Mouse (Mus musculus): ENCODE measurements around the gene Trpm6. TPM values are rescaled to one million over a fixed set of nuclear protein-coding genes. Genes with fewer than 3 reads are reported as not detected.

Trpm6 gene
- polyA plus RNA-seq, 1 experiment from 2014 or later, result 0.91 TPM

- Histone ChIP-seq H3K9ac (replicated peaks; ENCODE audit: low read length) (no peak overlapping the region), H3K4me1 (ENCODE audit: insufficient read depth, low read length) (peaks cover 9% of the 10 kb centered on the region), H3K27ac (ENCODE audit: low read length) (no peak overlapping the region), H3K4me3 (ENCODE audit: low read length) (peak overlapping the region; percentile 15; the same call in 1 of the 2 replicates), H3K4me2 (replicated peaks; ENCODE audit: low read depth, low read length) (peak overlapping the region; percentile 47), H3K9me3 (ENCODE audit: low read length) (no peaks in the 10 kb centered on the region), H3K36me3 (ENCODE audit: insufficient read depth, low read length) (no peaks in the 10 kb centered on the region), H3K27me3 (ENCODE audit: insufficient read depth, low read length) (no peaks in the 10 kb centered on the region)
- no peak for ATAC-seq (ENCODE audit: low FRiP score, low TSS enrichment)
- 17% methylated on average over 6 of the region's 6 CpGs for WGBS
Observed at GRCm38 (mm10) chr19:18902694-18903067, 152.9 kb downstream of the Trpm6 start.

GRCm38 (mm10) chr19:18905511-18905910, 155.7 kb downstream of the Trpm6 start:
- Histone ChIP-seq H3K4me2 (replicated peaks; ENCODE audit: low read depth, low read length) (no peak overlapping the region), H3K27ac (ENCODE audit: low read length) (no peak overlapping the region), H3K36me3 (ENCODE audit: insufficient read depth, low read length) (no peaks in the 10 kb centered on the region), H3K4me1 (ENCODE audit: insufficient read depth, low read length) (peaks cover 9% of the 10 kb centered on the region), H3K4me3 (ENCODE audit: low read length) (no peak overlapping the region), H3K9me3 (ENCODE audit: low read length) (no peaks in the 10 kb centered on the region), H3K9ac (replicated peaks; ENCODE audit: low read length) (no peak overlapping the region), H3K27me3 (ENCODE audit: insufficient read depth, low read length) (no peaks in the 10 kb centered on the region)
- WGBS, result 41% methylated on average over 3 of the region's 3 CpGs
- no peak for ATAC-seq (ENCODE audit: low FRiP score, low TSS enrichment)

GRCm38 (mm10) chr19:18909641-18910040, 159.9 kb downstream of the Trpm6 start:
- H3K36me3 ChIP-seq (ENCODE audit: insufficient read depth, low read length), result no peaks in the 10 kb centered on the region
- 66% methylated on average over 3 of the region's 3 CpGs for WGBS
- ATAC-seq (ENCODE audit: low FRiP score, low TSS enrichment), result no peak

GRCm38 (mm10) chr19:18911755-18912340, 162.1 kb downstream of the Trpm6 start:
- ATAC-seq (ENCODE audit: low FRiP score, low TSS enrichment), result no peak
- no peak overlapping the region for H3K4me2 ChIP-seq (replicated peaks; ENCODE audit: low read depth, low read length)
- H3K27ac ChIP-seq (ENCODE audit: low read length), result no peak overlapping the region
- no peak overlapping the region for H3K9ac ChIP-seq (replicated peaks; ENCODE audit: low read length)
- H3K9me3 ChIP-seq (ENCODE audit: low read length), result no peaks in the 10 kb centered on the region
- H3K36me3 ChIP-seq (ENCODE audit: insufficient read depth, low read length), result no peaks in the 10 kb centered on the region
- no peaks in the 10 kb centered on the region for H3K4me1 ChIP-seq (ENCODE audit: insufficient read depth, low read length)
- no peaks in the 10 kb centered on the region for H3K27me3 ChIP-seq (ENCODE audit: insufficient read depth, low read length)
- H3K4me3 ChIP-seq (ENCODE audit: low read length), result no peak overlapping the region

More at GRCm38 (mm10) chr19:18909641-18910040, 159.9 kb downstream of the Trpm6 start:
- Histone ChIP-seq H3K27me3 (ENCODE audit: insufficient read depth, low read length) (no peaks in the 10 kb centered on the region), H3K4me1 (ENCODE audit: insufficient read depth, low read length) (no peaks in the 10 kb centered on the region), H3K4me2 (replicated peaks; ENCODE audit: low read depth, low read length) (no peak overlapping the region), H3K9me3 (ENCODE audit: low read length) (no peaks in the 10 kb centered on the region), H3K27ac (ENCODE audit: low read length) (no peak overlapping the region), H3K9ac (replicated peaks; ENCODE audit: low read length) (no peak overlapping the region), H3K4me3 (ENCODE audit: low read length) (no peak overlapping the region)

GRCm38 (mm10) chr19:18941391-18941790, 191.6 kb downstream of the Trpm6 start:
- H3K4me3 ChIP-seq (ENCODE audit: low read length), result no peak overlapping the region
- no peaks in the 10 kb centered on the region for H3K9me3 ChIP-seq (ENCODE audit: low read length)
- H3K9ac ChIP-seq (replicated peaks; ENCODE audit: low read length), result no peak overlapping the region
- no peaks in the 10 kb centered on the region for H3K27me3 ChIP-seq (ENCODE audit: insufficient read depth, low read length)
- 79% methylated on average over 6 of the region's 6 CpGs for WGBS
- H3K27ac ChIP-seq (ENCODE audit: low read length), result no peak overlapping the region
- H3K36me3 ChIP-seq (ENCODE audit: insufficient read depth, low read length), result no peaks in the 10 kb centered on the region
- no peak for ATAC-seq (ENCODE audit: low FRiP score, low TSS enrichment)
- no peak overlapping the region for H3K4me2 ChIP-seq (replicated peaks; ENCODE audit: low read depth, low read length)
- no peaks in the 10 kb centered on the region for H3K4me1 ChIP-seq (ENCODE audit: insufficient read depth, low read length)

Other genes starting within 250 kb of the Trpm6 start
- 136 and 150 TPM in 2 replicates for gene Ostf1, start 118.2 kb upstream of the Trpm6 start, polyA plus RNA-seq (2015; fragmentation: Nextera tagmentation; extraction: Ambion mirVana)
- gene Nmrk1, start 118.0 kb upstream of the Trpm6 start, polyA plus RNA-seq (2015; fragmentation: Nextera tagmentation; extraction: Ambion mirVana), result 28.6 and 29.2 TPM in 2 replicates
- gene Carnmt1, start 79.2 kb upstream of the Trpm6 start, polyA plus RNA-seq (2015; fragmentation: Nextera tagmentation; extraction: Ambion mirVana), result 24.0 and 26.0 TPM in 2 replicates
- 30.4 and 30.5 TPM in 2 replicates for gene D030056L22Rik, start 36.8 kb upstream of the Trpm6 start, polyA plus RNA-seq (2015; fragmentation: Nextera tagmentation; extraction: Ambion mirVana)